In the genomic region with DNA sequence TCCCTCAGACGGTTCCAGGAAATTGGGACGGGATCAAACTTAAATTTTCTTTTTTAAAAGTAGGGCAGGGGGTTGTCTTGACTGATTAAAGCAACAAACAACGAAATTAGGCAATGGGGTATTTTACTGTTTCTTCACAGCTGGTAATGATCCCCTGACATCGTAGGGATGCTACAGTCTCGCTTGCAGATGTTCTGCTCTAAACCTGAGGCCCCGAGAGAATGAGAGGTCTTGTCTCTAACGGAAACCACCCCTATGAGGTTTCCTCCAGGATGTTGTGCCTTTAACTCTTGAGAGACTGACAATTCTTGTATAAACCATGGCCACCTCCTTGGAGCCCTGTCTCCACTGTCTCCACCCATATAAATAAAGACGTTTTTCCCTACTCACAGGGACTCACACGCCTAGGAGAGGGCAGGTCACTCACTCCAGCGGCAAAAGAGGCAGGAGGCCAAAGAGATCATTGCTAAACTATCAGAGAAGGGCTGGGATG, we compare ENCODE assay signal across 8 mouse cellular contexts. TPM values are rescaled to one million over a fixed set of nuclear protein-coding genes. Genes with fewer than 3 reads are reported as not detected.
DNase-seq lines count a peak whose midpoint lies in the region; ATAC-seq and TF ChIP-seq lines count a peak whose summit lies in the region.

Gene Stn1 (minus strand): TSS at position 208 of the 493 bp plus-strand sequence.

- peaks cover 16% of the 10 kb centered on the region for H3K4me1 ChIP-seq in hindbrain, embryonic 12.5 days
- peaks cover 44% of the 10 kb centered on the region for H3K4me1 ChIP-seq in liver, embryonic 12.5 days

- no peak within 1 kb of the TSS for H3ac ChIP-seq in myocyte (ENCODE audit: control insufficient read depth, insufficient read length)

- no peaks in the 10 kb centered on the region for H3K79me2 ChIP-seq in myocyte (ENCODE audit: control insufficient read depth, insufficient read depth)

- H3K9me3 ChIP-seq in hindbrain, embryonic 12.5 days (replicated peaks), result no peaks in the 10 kb centered on the region
- H3K9me3 ChIP-seq in liver, embryonic 12.5 days (replicated peaks), result no peaks in the 10 kb centered on the region

- peak within 1 kb of the TSS; percentile 56 for H3K4me3 ChIP-seq in hindbrain, embryonic 12.5 days
- peak within 1 kb of the TSS; percentile 67 for H3K4me3 ChIP-seq in liver, embryonic 12.5 days
- peak within 1 kb of the TSS; percentile 58 for H3K4me3 ChIP-seq in myocyte

- no peak for DNase-seq in adrenal gland, adult 8-10 months
- no peak for DNase-seq in adrenal gland, adult 18-20 months (ENCODE audit: low spot score in 2 of 2)
- no peak for DNase-seq in c-Kit-positive CD71-positive TER-119-positive erythroid progenitor cells, embryonic 14.5 days (ENCODE audit: low spot score)

- no peaks in the 10 kb centered on the region for H3K27me3 ChIP-seq in hindbrain, embryonic 12.5 days
- no peaks in the 10 kb centered on the region; the same call in 1 of the 2 replicates for H3K27me3 ChIP-seq in liver, embryonic 12.5 days (replicated peaks)
- H3K27me3 ChIP-seq in myocyte (ENCODE audit: control insufficient read depth, insufficient read depth, insufficient read length), result no peaks in the 10 kb centered on the region

- peaks cover 8% of the 10 kb centered on the region for H3K36me3 ChIP-seq in hindbrain, embryonic 12.5 days
- H3K36me3 ChIP-seq in liver, embryonic 12.5 days, result peaks cover 15% of the 10 kb centered on the region
- H3K36me3 ChIP-seq in myocyte (ENCODE audit: control insufficient read depth, insufficient read depth), result no peaks in the 10 kb centered on the region

- H3K27ac ChIP-seq in hindbrain, embryonic 12.5 days, result peak within 1 kb of the TSS; percentile 71
- peak within 1 kb of the TSS; percentile 69 for H3K27ac ChIP-seq in liver, embryonic 12.5 days

- peak within 1 kb of the TSS; percentile 69 for H3K9ac ChIP-seq in hindbrain, embryonic 12.5 days
- H3K9ac ChIP-seq in liver, embryonic 12.5 days, result peak within 1 kb of the TSS; percentile 76

- whole genome bisulfite sequencing in hindbrain, embryonic 12.5 days, result 4% methylated on average over 10 of the region's 10 CpGs
- WGBS in liver, embryonic 12.5 days (ENCODE audit: insufficient replicate concordance), result 3% methylated on average over 10 of the region's 10 CpGs

- H3K4me2 ChIP-seq in hindbrain, embryonic 12.5 days (replicated peaks), result peak within 1 kb of the TSS; percentile 80
- peak within 1 kb of the TSS; percentile 82 for H3K4me2 ChIP-seq in liver, embryonic 12.5 days
- peak within 1 kb of the TSS; percentile 99 for H3K4me2 ChIP-seq in myocyte (ENCODE audit: low read depth)

- no peak for TF ChIP-seq POLR2A in myocyte (IDR thresholded peaks at IDR 0.05; ENCODE audit: insufficient read length, low read depth)

- ATAC-seq in CD4-positive, CD25-positive, alpha-beta regulatory T cell, adult 4 months, result peak; percentile 81
- peak; percentile 45 for ATAC-seq in erythroblast, adult 5-6 weeks (replicated peaks; ENCODE audit: low FRiP score, poor library complexity, severe bottlenecking)
- ATAC-seq in hindbrain, embryonic 12.5 days (ENCODE audit: low FRiP score), result peak; percentile 43
- peak; percentile 42 for ATAC-seq in liver, embryonic 12.5 days

TF ChIP-seq in myocyte, 11 proteins besides CTCF, POLR2A, EP300 and RAD21:
- TF ChIP-seq TCF12 (IDR thresholded peaks at IDR 0.05; ENCODE audit: insufficient read depth, poor library complexity, severe bottlenecking) (no peak), MYOD1 (IDR thresholded peaks at IDR 0.05; ENCODE audit: control insufficient read depth in 1 of 3, insufficient read length in 2 of 3, low read depth in 2 of 3) (no peak), MAX (IDR thresholded peaks at IDR 0.05; ENCODE audit: low read depth) (no peak), SRF (IDR thresholded peaks at IDR 0.05; ENCODE audit: control insufficient read depth, insufficient read length, low read depth) (no peak), POLR2AphosphoS2 (IDR thresholded peaks at IDR 0.05; ENCODE audit: insufficient read length, low read depth) (no peak)

RNA-seq across cellular contexts. Expression of gene Stn1, which starts in this region (rescaled TPM):
- 10 to 100 TPM; 10.3 to 15.5 (median 13.8) TPM for total RNA-seq in adrenal gland, adult 8-10 months (2022)
- total RNA-seq in adrenal gland, adult 18-20 months (2021), result 1 to 10 TPM; 8.8 to 9.3 TPM
- polyA plus RNA-seq in CD4-positive, CD25-positive, alpha-beta regulatory T cell, adult 4 months (2017; shearing (Covaris generic)), result 10 to 100 TPM; 37.8 to 49.1 TPM
- 3.8 TPM in 2 replicates for total RNA-seq in erythroblast, adult 5-6 weeks (2015; ENCODE audit: low replicate concordance)
- total RNA-seq in erythroblast, adult 5-6 weeks (2017; ENCODE audit: low replicate concordance), result 7.1 and 8.2 TPM in 2 replicates
- 42.1 and 44.2 TPM in 2 replicates for polyA plus RNA-seq in hindbrain, embryonic 12.5 days (2016; fragmentation: Nextera tagmentation; extraction: Ambion mirVana)
- polyA plus RNA-seq in liver, embryonic 12.5 days (2016; fragmentation: Nextera tagmentation; extraction: Ambion mirVana), result 17.4 TPM in 2 replicates
- polyA plus RNA-seq in myocyte (2012; fragmentation: generic; extraction: Trizol), result 43.9 TPM
